Mouse (Mus musculus) stomach, embryonic 16.5 days (tissue): ENCODE data around the gene Disp3. TPM values are rescaled to one million over a fixed set of nuclear protein-coding genes. Genes with fewer than 3 reads are reported as not detected.

ENCODE experiments used
- ATAC-seq: fragments of 200-750 bp; cut with Nextera tagmentation; 2 replicates; pipeline ENCODE4 v1.8.0; 2017; ENCODE audit warnings: moderate number of reproducible peaks, moderate TSS enrichment; ENCODE audit not compliant: insufficient read depth, low FRiP score
- H3K27ac ChIP-seq: fragments of 300-500 bp; sonication (generic); 2 replicates; pipeline ENCODE4 v1.5.1; 2014; ENCODE audit warnings: low read length
- H3K27me3 ChIP-seq: fragments of 300-500 bp; sonication (generic); 2 replicates; pipeline ENCODE4 v1.6.1; 2014; ENCODE audit warnings: low read length, control low read depth, mixed read lengths; ENCODE audit not compliant: control insufficient read depth, insufficient read depth
- H3K36me3 ChIP-seq: fragments of 300-500 bp; sonication (generic); 2 replicates; pipeline ENCODE4 v1.6.1; 2014; ENCODE audit warnings: low read length; ENCODE audit not compliant: control insufficient read depth, insufficient read depth
- H3K4me1 ChIP-seq: fragments of 300-500 bp; sonication (generic); 2 replicates; pipeline ENCODE4 v1.6.1; 2014; ENCODE audit warnings: low read length, control low read depth, mixed read lengths; ENCODE audit not compliant: control insufficient read depth, insufficient read depth
- H3K4me2 ChIP-seq: fragments of 300-500 bp; sonication (generic); 2 replicates; pipeline ENCODE4 v1.6.1; 2014; ENCODE audit warnings: low read depth, low read length, mixed read lengths
- H3K4me3 ChIP-seq: fragments of 300-500 bp; sonication (generic); replicated peaks from 2 replicates; pipeline ENCODE4 v1.5.1; 2014; ENCODE audit warnings: mild to moderate bottlenecking, low read length
- H3K9ac ChIP-seq: fragments of 300-500 bp; sonication (generic); 2 replicates; pipeline ENCODE4 v1.6.1; 2014; ENCODE audit warnings: low read length
- H3K9me3 ChIP-seq: fragments of 300-500 bp; sonication (generic); replicated peaks from 2 replicates; pipeline ENCODE4 v1.6.1; 2016; ENCODE audit warnings: low read length, control low read depth; ENCODE audit not compliant: control insufficient read depth
- WGBS: fragments of 180-500 bp; shearing (Covaris S2); extraction: QIAGEN DNeasy Blood & Tissue Kit; methylation state at CpG from one replicate; pipeline ENCODE4 v1.1.7; 2014; 5-methylcytosine and 5-hydroxymethylcytosine counted together
- polyA plus RNA-seq: library from polyadenylated mRNA; unstranded; fragments of >200 nt; fragmentation: Nextera tagmentation; extraction: Ambion mirVana; gene quantifications from 2 replicates; pipeline ENCODE4 v1.2.1, GENCODE M21; 2015

The Disp3 gene
- polyA plus RNA-seq, 1 experiment from 2014 or later: 0.12 TPM

GRCm38 (mm10) chr4:148215264-148215900 lies 72.4 kb downstream of the Disp3 start:
- no peak for ATAC-seq
- Histone ChIP-seq H3K27ac (no peak overlapping the region), H3K27me3 (peaks cover 12% of the 10 kb centered on the region; the same call in 1 of the 2 replicates), H3K9me3 (no peaks in the 10 kb centered on the region), H3K4me2 (no peak overlapping the region), H3K4me1 (no peaks in the 10 kb centered on the region), H3K9ac (no peak overlapping the region), H3K36me3 (no peaks in the 10 kb centered on the region), H3K4me3 (no peak overlapping the region)
- WGBS: 20% methylated on average over 11 of the region's 11 CpGs

GRCm38 (mm10) chr4:148214460-148215136 lies 73.2 kb downstream of the Disp3 start:
- Histone ChIP-seq H3K27me3 (peaks cover 12% of the 10 kb centered on the region; the same call in 1 of the 2 replicates), H3K9me3 (no peaks in the 10 kb centered on the region), H3K36me3 (no peaks in the 10 kb centered on the region), H3K4me3 (no peak overlapping the region), H3K4me1 (no peaks in the 10 kb centered on the region), H3K27ac (no peak overlapping the region), H3K9ac (no peak overlapping the region), H3K4me2 (no peak overlapping the region)
- no peak for ATAC-seq
- 53% methylated on average over 5 of the region's 5 CpGs for WGBS

GRCm38 (mm10) chr4:148204873-148205232 lies 82.9 kb downstream of the Disp3 start:
- H3K9me3 ChIP-seq: no peaks in the 10 kb centered on the region
- H3K27ac ChIP-seq: no peak overlapping the region
- H3K4me2 ChIP-seq: no peak overlapping the region
- H3K4me3 ChIP-seq: no peak overlapping the region
- H3K27me3 ChIP-seq: no peaks in the 10 kb centered on the region
- 56% methylated on average over 6 of the region's 6 CpGs for WGBS
- no peak overlapping the region for H3K9ac ChIP-seq
- H3K4me1 ChIP-seq: no peaks in the 10 kb centered on the region
- no peak for ATAC-seq
- no peaks in the 10 kb centered on the region for H3K36me3 ChIP-seq

DNA sequence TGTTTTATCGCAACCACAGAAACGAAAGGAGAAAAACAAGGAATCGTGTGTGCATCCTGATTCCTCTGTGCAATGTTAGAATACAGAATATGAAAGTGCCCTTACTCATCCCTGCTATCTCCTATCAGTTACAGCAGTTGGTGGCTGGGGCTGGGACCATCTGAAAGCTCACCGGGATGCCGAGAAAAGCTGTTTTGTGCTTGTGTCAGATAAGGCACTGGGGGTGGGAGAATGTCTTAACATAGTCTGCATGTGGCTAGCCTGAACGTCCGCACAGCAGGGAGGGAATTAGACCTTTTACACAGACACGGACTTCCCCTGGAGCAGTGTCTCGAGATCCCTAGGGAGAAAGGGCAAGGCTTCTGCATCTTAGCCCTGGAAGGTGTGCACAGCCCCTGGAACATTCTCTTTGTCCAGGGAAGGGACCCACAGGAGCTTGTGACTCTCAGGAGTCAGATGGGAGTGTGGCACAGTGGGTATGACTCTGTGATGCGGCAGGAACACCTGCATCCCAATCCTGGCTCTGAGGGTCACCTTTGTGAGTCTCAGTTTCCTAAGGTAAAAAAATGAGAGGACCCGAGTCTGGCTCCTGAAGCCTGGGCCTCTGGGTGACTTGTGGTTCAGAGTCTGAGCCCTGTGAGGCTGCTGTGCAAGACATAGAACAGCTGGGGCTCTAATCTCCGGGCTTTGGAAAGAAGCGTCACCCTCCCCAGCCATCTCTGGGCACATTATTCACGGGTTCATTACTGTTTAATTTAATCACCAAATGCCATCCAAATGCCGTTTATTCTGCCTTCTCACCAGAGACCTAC lies 83.5 kb downstream of the Disp3 start:
- H3K4me1 ChIP-seq: no peaks in the 10 kb centered on the region
- H3K9ac ChIP-seq: no peak overlapping the region
- H3K9me3 ChIP-seq: no peaks in the 10 kb centered on the region
- no peak for ATAC-seq
- H3K4me2 ChIP-seq: no peak overlapping the region
- no peaks in the 10 kb centered on the region for H3K27me3 ChIP-seq
- 60% methylated on average over 15 of the region's 15 CpGs for WGBS
- H3K4me3 ChIP-seq: no peak overlapping the region
- no peak overlapping the region for H3K27ac ChIP-seq
- H3K36me3 ChIP-seq: no peaks in the 10 kb centered on the region

- no peak overlapping the region for H3K27ac ChIP-seq
- H3K9me3 ChIP-seq: no peaks in the 10 kb centered on the region
- no peak overlapping the region for H3K4me3 ChIP-seq
- no peaks in the 10 kb centered on the region for H3K36me3 ChIP-seq
- no peak for ATAC-seq
- H3K27me3 ChIP-seq: no peaks in the 10 kb centered on the region
- H3K4me2 ChIP-seq: no peak overlapping the region
- 87% methylated on average over 2 of the region's 2 CpGs for WGBS
- H3K4me1 ChIP-seq: no peaks in the 10 kb centered on the region
- no peak overlapping the region for H3K9ac ChIP-seq
Observed at GRCm38 (mm10) chr4:148203557-148203956, 84.2 kb downstream of the Disp3 start.

GRCm38 (mm10) chr4:148198721-148199120 lies 89.0 kb downstream of the Disp3 start:
- no peaks in the 10 kb centered on the region for H3K9me3 ChIP-seq
- no peak overlapping the region for H3K9ac ChIP-seq
- WGBS: 50% methylated on average over 10 of the region's 10 CpGs
- H3K36me3 ChIP-seq: no peaks in the 10 kb centered on the region
- no peaks in the 10 kb centered on the region for H3K27me3 ChIP-seq
- no peaks in the 10 kb centered on the region for H3K4me1 ChIP-seq
- H3K4me3 ChIP-seq: no peak overlapping the region
- H3K27ac ChIP-seq: no peak overlapping the region
- no peak overlapping the region for H3K4me2 ChIP-seq
- ATAC-seq: no peak

DNA sequence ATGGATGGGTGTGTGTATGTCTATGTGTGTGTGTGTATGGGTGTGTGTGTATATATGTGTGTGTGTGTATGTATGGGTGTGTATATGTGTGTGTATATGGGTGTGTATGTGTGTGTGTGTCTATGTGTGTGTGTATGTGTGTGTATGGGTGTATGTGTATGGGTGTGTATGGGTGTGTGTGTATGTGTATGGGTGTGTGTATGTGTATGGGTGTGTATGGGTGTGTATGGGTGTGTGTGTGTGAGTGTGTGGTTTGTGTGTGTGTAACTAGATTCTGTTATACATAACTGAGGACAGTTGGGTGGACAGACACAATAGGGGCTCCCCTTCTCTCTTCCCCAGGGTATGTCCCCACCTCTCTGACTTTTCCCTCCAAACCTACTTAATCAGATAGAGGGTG lies 93.4 kb downstream of the Disp3 start:
- Histone ChIP-seq H3K9me3 (no peaks in the 10 kb centered on the region), H3K4me1 (no peaks in the 10 kb centered on the region), H3K27me3 (no peaks in the 10 kb centered on the region), H3K4me3 (no peak overlapping the region), H3K9ac (no peak overlapping the region), H3K4me2 (no peak overlapping the region), H3K36me3 (no peaks in the 10 kb centered on the region), H3K27ac (no peak overlapping the region)
- 0 out of 2 replicates have a peak, but pooled peaks have one; percentile 10 for ATAC-seq

GRCm38 (mm10) chr4:148192707-148193245 lies 95.0 kb downstream of the Disp3 start:
- H3K4me2 ChIP-seq: no peak overlapping the region
- ATAC-seq: no peak
- H3K27ac ChIP-seq: no peak overlapping the region
- WGBS: 30% methylated on average over 11 of the region's 11 CpGs
- no peaks in the 10 kb centered on the region for H3K9me3 ChIP-seq
- no peak overlapping the region for H3K9ac ChIP-seq
- H3K4me3 ChIP-seq: no peak overlapping the region
- H3K27me3 ChIP-seq: no peaks in the 10 kb centered on the region
- no peaks in the 10 kb centered on the region for H3K36me3 ChIP-seq
- no peaks in the 10 kb centered on the region for H3K4me1 ChIP-seq
